Mouse (Mus musculus) WW6 (cell line): Measurements from ENCODE around the gene Ifnb1.
"Not testable (repeated sequence)": the region's sequence is repeated elsewhere in the genome, so short reads cannot be mapped to it uniquely, and the experiment has no call there.

ENCODE experiments used
- DNase-seq: peaks from one replicate; pipeline ENCODE4 v3.0.0-alpha.2; 2013; ENCODE audit warnings: low read depth, low spot score

The Ifnb1 gene

GRCm38 (mm10) chr4:88522674-88523073 lies at the start of gene Ifnb1:
Gene Ifnb1 (minus strand): TSS chr4:88522774.
- DNase-seq: no peak

- no peak for DNase-seq
Observed at GRCm38 (mm10) chr4:88571698-88572097, 49.1 kb upstream of the Ifnb1 start, which contains the start of gene Ifna14. Gene Ifna14 (minus strand): TSS chr4:88571798.

DNA sequence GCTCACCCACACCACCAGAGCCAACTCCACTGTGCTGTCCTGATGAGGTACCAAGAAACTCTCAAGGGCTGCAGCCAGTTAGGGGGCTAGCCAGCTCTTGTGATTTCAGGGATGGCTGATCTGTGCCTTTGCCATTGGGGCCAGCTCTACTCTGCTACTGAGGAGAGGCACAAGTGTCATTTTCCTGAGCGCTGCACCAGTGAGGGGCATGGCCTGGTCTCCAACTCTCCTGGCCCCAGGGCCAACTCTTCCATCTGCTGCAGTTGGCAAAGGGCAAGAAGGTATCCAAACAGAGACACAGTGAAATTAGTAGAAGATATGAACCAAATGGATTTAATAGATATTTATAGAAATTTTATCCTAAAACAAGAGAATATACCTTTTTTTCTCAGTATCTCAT lies 39.2 kb upstream of the Ifnb1 start:
- DNase-seq: no peak

DNA sequence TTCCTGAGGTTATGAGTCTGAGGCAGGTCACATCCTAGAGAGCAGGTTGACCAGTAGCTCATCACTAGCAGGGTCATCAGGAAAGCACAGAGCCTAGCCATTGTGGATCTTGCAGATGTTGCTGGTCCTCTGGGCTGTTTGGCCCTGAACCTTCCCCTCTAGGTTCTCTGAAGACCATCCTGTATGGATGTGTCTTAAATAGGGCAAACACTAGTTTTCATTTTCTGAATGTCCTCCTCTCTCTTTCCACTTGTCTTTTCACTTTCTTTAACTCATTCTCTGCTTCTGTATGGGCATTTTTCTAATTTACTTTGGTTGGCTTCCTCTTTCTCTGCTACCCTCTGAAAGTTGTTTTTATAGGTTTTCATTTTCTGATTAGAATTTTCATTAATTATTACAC lies 35.6 kb upstream of the Ifnb1 start, which contains the start of gene Ifna15:
Ifna15 (minus strand) TSS at position 101 of the 400 bp plus-strand sequence.
- not testable (repeated sequence) for DNase-seq

GRCm38 (mm10) chr4:88550161-88550945 lies 27.8 kb upstream of the Ifnb1 start:
- DNase-seq: peak; percentile 61

- DNase-seq: no peak
Observed at GRCm38 (mm10) chr4:88547986-88548385, 25.4 kb upstream of the Ifnb1 start.

- peak; percentile 28 for DNase-seq
Observed at GRCm38 (mm10) chr4:88543649-88544234, 21.2 kb upstream of the Ifnb1 start.

DNA sequence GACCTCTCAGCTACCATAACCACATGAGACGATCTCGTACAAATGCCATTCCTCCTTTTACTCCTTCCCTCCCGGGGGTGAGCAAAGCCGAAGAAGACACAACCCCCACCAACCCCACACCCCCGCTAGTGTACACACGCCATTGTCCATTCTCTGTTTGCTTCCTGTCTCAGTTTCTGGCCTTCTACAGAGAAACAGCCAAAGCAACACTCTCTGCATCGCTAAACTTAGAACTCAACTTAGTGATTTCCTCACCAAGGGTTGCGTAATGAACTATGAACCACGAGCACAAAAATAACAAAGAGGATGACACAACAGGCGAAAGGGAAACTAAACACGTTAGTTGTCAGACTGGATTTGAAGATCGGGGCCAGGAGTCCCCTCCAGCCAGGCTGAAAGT lies 14.8 kb upstream of the Ifnb1 start:
- DNase-seq: no peak

DNA sequence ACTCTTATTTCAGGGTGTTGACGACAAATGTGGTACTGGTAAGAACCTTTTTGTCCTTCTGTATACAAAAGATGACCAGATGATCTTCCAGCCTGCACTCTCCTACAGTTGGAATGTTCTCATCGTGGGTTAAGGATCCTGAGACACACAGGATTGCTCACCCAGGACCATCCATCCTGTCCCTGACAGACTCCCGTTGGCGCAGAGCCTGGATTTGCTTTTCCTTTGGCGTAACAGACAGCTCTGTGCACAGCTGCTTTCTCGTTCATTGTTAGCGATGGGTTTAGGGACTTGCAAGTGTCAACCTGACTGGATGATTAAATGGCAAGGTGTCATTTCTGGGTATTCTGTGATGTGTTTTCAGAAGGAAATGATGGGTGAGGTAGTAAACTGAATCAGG lies 14.1 kb upstream of the Ifnb1 start:
- DNase-seq: no peak

- no peak for DNase-seq
Observed at GRCm38 (mm10) chr4:88535742-88536141, 13.2 kb upstream of the Ifnb1 start.

DNA sequence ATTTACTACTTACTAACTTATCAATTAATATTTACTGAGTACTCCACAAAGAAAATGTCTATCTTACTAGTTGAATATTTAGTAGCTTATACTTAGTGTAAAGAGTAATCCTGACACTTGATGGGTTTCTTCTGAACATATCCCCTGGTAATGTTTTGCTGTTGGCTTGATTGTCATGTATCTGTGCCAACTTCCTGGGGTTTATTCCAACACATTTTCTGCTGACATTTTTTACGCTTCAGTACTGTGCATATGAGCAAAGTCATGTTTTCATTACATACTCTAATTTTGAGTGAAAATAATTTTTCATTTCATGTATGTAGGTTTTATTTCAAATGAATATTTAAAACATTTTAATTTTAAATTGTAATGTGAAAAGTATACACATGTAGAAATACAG lies 12.3 kb upstream of the Ifnb1 start:
- no peak for DNase-seq

DNA sequence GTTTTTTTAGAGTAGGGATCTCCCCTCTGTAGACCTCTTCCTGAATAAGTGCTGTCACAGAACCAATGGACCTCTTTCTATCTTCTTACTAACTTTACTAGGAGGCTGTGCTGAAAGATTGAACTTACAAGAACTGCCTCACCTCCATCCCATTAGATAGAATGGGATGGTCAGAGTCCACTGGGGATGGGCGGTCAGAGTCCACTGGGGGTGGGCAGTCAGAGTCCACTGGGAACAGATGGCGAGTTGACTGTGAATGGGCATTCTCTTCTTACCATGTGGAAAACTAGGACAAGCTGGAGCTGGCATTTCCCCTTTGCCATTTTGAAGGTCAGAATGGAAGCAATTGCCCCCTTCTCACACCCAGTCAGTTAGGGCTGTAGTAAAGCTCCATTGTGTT lies 10.9 kb upstream of the Ifnb1 start:
- DNase-seq: no peak

DNA sequence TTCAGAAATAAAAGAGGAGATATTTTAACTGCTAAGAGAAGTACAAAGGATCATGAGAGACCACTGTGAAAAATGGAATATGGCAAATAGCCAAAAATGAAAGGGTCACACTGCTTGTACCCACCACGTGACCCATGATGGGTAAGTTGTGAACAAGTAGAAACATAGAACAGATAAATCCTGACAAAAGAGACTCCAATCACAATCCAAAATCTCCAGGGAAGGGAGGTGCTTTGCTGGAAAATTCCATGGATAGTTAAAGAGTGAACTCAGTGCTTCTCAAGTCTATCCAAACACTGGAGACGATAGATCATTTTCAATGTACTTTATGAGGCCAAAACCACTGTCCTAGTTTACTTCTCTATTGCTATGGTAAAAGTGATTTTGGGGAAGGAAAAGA lies 8.3 kb upstream of the Ifnb1 start:
- no peak for DNase-seq

GRCm38 (mm10) chr4:88530271-88530670 lies 7.7 kb upstream of the Ifnb1 start:
- no peak for DNase-seq

DNA sequence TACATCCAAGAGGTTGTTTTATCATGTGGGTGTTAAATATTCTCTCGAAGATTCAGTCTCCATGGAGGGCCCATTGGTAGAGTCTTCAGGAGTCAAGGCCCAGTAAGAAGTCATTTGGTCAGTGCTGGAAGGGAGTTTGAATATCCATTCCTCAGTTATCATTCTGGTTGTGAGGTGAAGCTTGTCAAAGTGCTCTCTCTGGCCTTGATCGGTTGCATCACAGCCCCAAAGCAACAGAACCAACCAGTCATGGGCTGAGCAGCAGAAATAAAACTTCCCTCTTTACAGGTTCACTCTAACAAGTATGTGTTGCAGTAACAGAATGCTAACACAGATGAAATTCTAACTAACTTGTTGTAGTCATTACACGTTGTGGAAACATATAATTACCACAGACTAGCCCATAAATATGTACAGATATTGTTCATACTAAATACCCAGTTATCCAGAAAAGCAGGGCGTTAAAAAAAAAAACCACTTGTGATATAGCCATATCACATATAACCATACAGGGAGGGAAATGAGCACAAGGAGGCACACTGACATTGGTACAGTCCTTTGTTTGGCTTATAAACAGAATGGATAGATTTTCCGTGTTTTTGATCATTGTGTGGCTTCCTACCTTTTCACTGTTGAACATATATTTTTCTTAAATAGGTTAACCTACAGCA lies 3.9 kb upstream of the Ifnb1 start:
- DNase-seq: no peak

DNA sequence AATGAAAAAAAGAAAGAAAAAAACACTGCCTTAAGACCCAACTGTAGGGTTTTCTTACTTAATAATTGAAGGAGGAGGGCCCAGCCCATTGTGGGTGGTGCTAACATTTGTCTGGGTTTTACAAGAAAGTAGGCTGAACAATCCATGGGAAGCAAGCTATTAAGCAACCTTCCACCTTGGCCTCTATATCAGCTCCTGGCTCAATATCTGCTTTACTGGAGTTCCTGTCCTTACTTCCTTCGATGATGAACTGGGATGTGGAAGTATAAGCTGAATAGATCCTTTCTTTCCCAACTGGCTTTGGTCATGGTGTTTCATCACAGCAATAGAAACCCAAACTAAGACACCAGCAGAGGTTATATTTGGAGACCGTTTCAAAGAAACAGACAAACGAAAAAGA lies 2.8 kb upstream of the Ifnb1 start:
- DNase-seq: no peak

- DNase-seq: no peak
Observed at GRCm38 (mm10) chr4:88523241-88523640, 667 bp upstream of the Ifnb1 start.

GRCm38 (mm10) chr4:88517957-88518356 lies 4.6 kb downstream of the Ifnb1 start:
- no peak for DNase-seq

GRCm38 (mm10) chr4:88515711-88516211 lies 6.8 kb downstream of the Ifnb1 start:
- DNase-seq: no peak

DNA sequence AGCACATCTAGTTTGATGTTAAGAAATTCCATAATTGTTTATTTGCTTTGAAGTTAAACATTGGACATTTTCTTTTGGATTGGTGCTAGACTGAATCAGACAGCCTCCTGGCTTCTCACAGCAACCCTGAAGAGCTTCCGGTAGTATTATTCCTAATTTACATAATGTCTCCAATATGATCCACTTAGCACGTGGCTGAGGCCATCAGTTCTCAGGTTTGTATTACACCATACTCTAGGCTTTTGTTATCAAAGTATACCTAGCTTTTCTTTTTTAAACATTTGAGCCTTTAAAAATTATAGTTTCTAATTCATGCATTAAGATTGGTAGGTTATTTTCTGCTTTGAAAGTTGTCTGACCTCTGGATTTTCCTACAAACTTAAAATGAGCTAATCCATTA lies 7.3 kb downstream of the Ifnb1 start:
- no peak for DNase-seq

DNA sequence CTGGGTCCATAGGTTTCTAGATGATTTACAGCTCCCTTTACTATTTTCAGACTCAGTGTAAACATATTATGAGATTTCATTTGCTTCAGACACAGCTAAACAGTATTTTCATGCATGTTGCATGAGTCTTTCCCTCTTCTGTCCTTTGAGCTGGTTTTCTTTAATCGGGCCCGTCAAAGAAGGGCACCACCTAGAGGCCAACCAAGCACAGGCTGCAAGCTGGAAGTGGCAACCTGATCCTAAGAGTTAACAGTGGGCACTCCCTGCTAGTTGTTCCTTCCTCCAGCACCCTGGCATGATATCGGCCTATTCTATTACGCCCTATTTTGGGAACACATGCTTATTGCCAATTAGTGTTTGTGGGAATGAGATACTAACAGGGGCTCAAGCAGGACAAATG lies 8.2 kb downstream of the Ifnb1 start:
- peak; percentile 7 for DNase-seq

DNA sequence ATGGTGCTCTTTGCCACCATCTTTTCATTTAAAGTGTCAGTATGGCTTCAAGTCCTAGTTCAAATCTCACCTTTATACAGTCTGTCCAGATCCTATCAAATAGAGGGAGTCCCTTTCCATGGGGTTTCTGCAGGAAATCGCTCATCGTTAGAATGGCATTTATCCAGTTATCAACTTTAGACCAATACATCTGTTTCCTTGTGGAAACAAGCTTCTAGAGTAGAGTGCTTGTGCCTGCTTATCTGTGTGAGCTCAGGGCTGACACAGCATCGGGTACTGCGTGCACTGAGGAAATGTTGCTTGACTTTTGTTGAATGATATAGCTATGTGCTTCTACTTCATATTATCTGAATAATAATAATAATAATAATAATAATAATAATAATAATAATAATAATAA lies 8.8 kb downstream of the Ifnb1 start:
- no peak for DNase-seq

DNA sequence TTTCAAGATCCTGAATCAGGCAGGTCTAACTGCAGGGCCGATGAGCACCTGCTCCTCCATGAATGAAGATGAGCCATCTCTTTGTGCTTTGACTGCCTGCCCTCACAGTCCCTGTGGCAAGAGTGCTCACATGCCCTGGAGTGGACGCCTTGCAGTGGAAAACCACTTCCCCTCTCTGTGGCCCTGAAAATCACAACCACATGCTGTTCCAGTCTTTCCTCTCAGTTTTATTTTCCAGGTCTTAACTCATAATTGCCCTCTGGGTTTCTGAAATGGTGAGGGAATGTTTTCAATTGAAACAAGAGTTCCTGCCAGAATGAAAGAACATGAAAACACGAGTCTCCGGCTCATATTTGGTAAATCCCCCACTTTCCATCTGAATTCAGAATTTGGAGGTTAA lies 18.8 kb downstream of the Ifnb1 start:
- DNase-seq: no peak
